Mouse (Mus musculus): Measurements from ENCODE around the gene Emc4.

- no peak for TF ChIP-seq CTCF (IDR thresholded peaks at IDR 0.05; ENCODE audit: low read depth, low read length)
- no peak for TF ChIP-seq POLR2A (IDR thresholded peaks at IDR 0.05; ENCODE audit: extremely low read depth, insufficient read depth, low read length)
Observed at GRCm38 (mm10) chr2:112390843-112391242, 23.0 kb upstream of the Emc4 start.
